Mouse (Mus musculus): ENCODE results near the gene Tmem206. TPM values are rescaled to one million over a fixed set of nuclear protein-coding genes. Genes with fewer than 3 reads are reported as not detected.

Gene Tmem206
- total and polyA plus RNA-seq, 2 experiments from 2014 or later = 23.2 to 27.6 TPM

- no peak overlapping the region for H3K4me2 ChIP-seq (ENCODE audit: low read depth, low read length, poor library complexity, severe bottlenecking)
- WGBS = 55% methylated on average over 5 of the region's 5 CpGs
- no peaks in the 10 kb centered on the region for H3K27me3 ChIP-seq (ENCODE audit: insufficient read depth, low read length)
- no peak for TF ChIP-seq CTCF (IDR thresholded peaks at IDR 0.05)
- no peaks in the 10 kb centered on the region for H3K9me3 ChIP-seq (ENCODE audit: low read length)
- DNase-seq (ENCODE audit: low spot score) (no peak), ATAC-seq (ENCODE audit: low FRiP score) (no peak)
- no peak overlapping the region for H3K27ac ChIP-seq (ENCODE audit: low read depth, low read length)
- no peak overlapping the region for H3K9ac ChIP-seq (replicated peaks; ENCODE audit: low read length, poor library complexity, severe bottlenecking)
- H3K4me1 ChIP-seq (ENCODE audit: insufficient read depth, low read length) = no peaks in the 10 kb centered on the region
- no peak overlapping the region for H3K4me3 ChIP-seq (ENCODE audit: low read depth, low read length)
- peaks cover 69% of the 10 kb centered on the region for H3K36me3 ChIP-seq (ENCODE audit: insufficient read depth, low read length)
Observed at GRCm38 (mm10) chr1:191348996-191349395, 23.3 kb downstream of the Tmem206 start.

GRCm38 (mm10) chr1:191349486-191350037, 23.9 kb downstream of the Tmem206 start:
- no peak overlapping the region for H3K4me2 ChIP-seq (ENCODE audit: low read depth, low read length, poor library complexity, severe bottlenecking)
- H3K9ac ChIP-seq (replicated peaks; ENCODE audit: low read length, poor library complexity, severe bottlenecking) = no peak overlapping the region
- no peaks in the 10 kb centered on the region for H3K4me1 ChIP-seq (ENCODE audit: insufficient read depth, low read length)
- H3K27me3 ChIP-seq (ENCODE audit: insufficient read depth, low read length) = no peaks in the 10 kb centered on the region
- ATAC-seq (ENCODE audit: low FRiP score) (no peak), DNase-seq (ENCODE audit: low spot score) (no peak)
- no peak overlapping the region for H3K4me3 ChIP-seq (ENCODE audit: low read depth, low read length)
- H3K9me3 ChIP-seq (ENCODE audit: low read length) = no peaks in the 10 kb centered on the region
- no peak for TF ChIP-seq CTCF (IDR thresholded peaks at IDR 0.05)
- no peak overlapping the region for H3K27ac ChIP-seq (ENCODE audit: low read depth, low read length)
- 81% methylated on average over 23 of the region's 23 CpGs for WGBS
- H3K36me3 ChIP-seq (ENCODE audit: insufficient read depth, low read length) = peaks cover 69% of the 10 kb centered on the region

GRCm38 (mm10) chr1:191350355-191350754, 24.6 kb downstream of the Tmem206 start:
- H3K36me3 ChIP-seq (ENCODE audit: insufficient read depth, low read length) = peaks cover 61% of the 10 kb centered on the region
- no peaks in the 10 kb centered on the region for H3K4me1 ChIP-seq (ENCODE audit: insufficient read depth, low read length)
- no peaks in the 10 kb centered on the region for H3K27me3 ChIP-seq (ENCODE audit: insufficient read depth, low read length)
- H3K27ac ChIP-seq (ENCODE audit: low read depth, low read length) = no peak overlapping the region
- DNase-seq (ENCODE audit: low spot score) = no peak
- no peak overlapping the region for H3K9ac ChIP-seq (replicated peaks; ENCODE audit: low read length, poor library complexity, severe bottlenecking)
- no peak overlapping the region for H3K4me2 ChIP-seq (ENCODE audit: low read depth, low read length, poor library complexity, severe bottlenecking)
- TF ChIP-seq CTCF (IDR thresholded peaks at IDR 0.05) = no peak
- no peak overlapping the region for H3K4me3 ChIP-seq (ENCODE audit: low read depth, low read length)
- no peaks in the 10 kb centered on the region for H3K9me3 ChIP-seq (ENCODE audit: low read length)
- ATAC-seq (ENCODE audit: low FRiP score) = no peak
- WGBS = 99% methylated on average over 5 of the region's 5 CpGs

GRCm38 (mm10) chr1:191352786-191353488, 27.2 kb downstream of the Tmem206 start:
- H3K9ac ChIP-seq (replicated peaks; ENCODE audit: low read length, poor library complexity, severe bottlenecking) = no peak overlapping the region
- 62% methylated on average over 14 of the region's 14 CpGs for WGBS
- TF ChIP-seq CTCF (IDR thresholded peaks at IDR 0.05) = peak; percentile 71
- H3K27me3 ChIP-seq (ENCODE audit: insufficient read depth, low read length) = no peaks in the 10 kb centered on the region
- no peak overlapping the region for H3K4me3 ChIP-seq (ENCODE audit: low read depth, low read length)
- no peaks in the 10 kb centered on the region for H3K9me3 ChIP-seq (ENCODE audit: low read length)
- H3K4me2 ChIP-seq (ENCODE audit: low read depth, low read length, poor library complexity, severe bottlenecking) = no peak overlapping the region
- DNase-seq (ENCODE audit: low spot score) (peak; percentile 76), ATAC-seq (ENCODE audit: low FRiP score) (no peak)
- H3K4me1 ChIP-seq (ENCODE audit: insufficient read depth, low read length) = no peaks in the 10 kb centered on the region
- no peak overlapping the region for H3K27ac ChIP-seq (ENCODE audit: low read depth, low read length)
- H3K36me3 ChIP-seq (ENCODE audit: insufficient read depth, low read length) = peaks cover 54% of the 10 kb centered on the region

GRCm38 (mm10) chr1:191353836-191354235, 28.1 kb downstream of the Tmem206 start:
- H3K9me3 ChIP-seq (ENCODE audit: low read length) = no peaks in the 10 kb centered on the region
- TF ChIP-seq CTCF (IDR thresholded peaks at IDR 0.05) = no peak
- peaks cover 53% of the 10 kb centered on the region for H3K36me3 ChIP-seq (ENCODE audit: insufficient read depth, low read length)
- no peaks in the 10 kb centered on the region for H3K4me1 ChIP-seq (ENCODE audit: insufficient read depth, low read length)
- H3K27me3 ChIP-seq (ENCODE audit: insufficient read depth, low read length) = no peaks in the 10 kb centered on the region
- no peak for ATAC-seq (ENCODE audit: low FRiP score)
- no peak overlapping the region for H3K4me3 ChIP-seq (ENCODE audit: low read depth, low read length)
- H3K27ac ChIP-seq (ENCODE audit: low read depth, low read length) = no peak overlapping the region
- 73% methylated on average over 4 of the region's 4 CpGs for WGBS
- H3K9ac ChIP-seq (replicated peaks; ENCODE audit: low read length, poor library complexity, severe bottlenecking) = no peak overlapping the region
- no peak overlapping the region for H3K4me2 ChIP-seq (ENCODE audit: low read depth, low read length, poor library complexity, severe bottlenecking)
- no peak for DNase-seq (ENCODE audit: low spot score)

GRCm38 (mm10) chr1:191356936-191357335, 31.2 kb downstream of the Tmem206 start:
- no peak for TF ChIP-seq CTCF (IDR thresholded peaks at IDR 0.05)
- no peak overlapping the region for H3K9ac ChIP-seq (replicated peaks; ENCODE audit: low read length, poor library complexity, severe bottlenecking)
- no peaks in the 10 kb centered on the region for H3K27me3 ChIP-seq (ENCODE audit: insufficient read depth, low read length)
- WGBS = 71% methylated on average over 1 of the region's 1 CpGs
- ATAC-seq (ENCODE audit: low FRiP score) (no peak), DNase-seq (ENCODE audit: low spot score) (no peak)
- H3K36me3 ChIP-seq (ENCODE audit: insufficient read depth, low read length) = peaks cover 34% of the 10 kb centered on the region
- no peaks in the 10 kb centered on the region for H3K4me1 ChIP-seq (ENCODE audit: insufficient read depth, low read length)
- no peak overlapping the region for H3K4me2 ChIP-seq (ENCODE audit: low read depth, low read length, poor library complexity, severe bottlenecking)
- H3K27ac ChIP-seq (ENCODE audit: low read depth, low read length) = no peak overlapping the region
- H3K4me3 ChIP-seq (ENCODE audit: low read depth, low read length) = no peak overlapping the region
- no peaks in the 10 kb centered on the region for H3K9me3 ChIP-seq (ENCODE audit: low read length)

Measured in midbrain, postnatal 0 days (tissue).